Mouse (Mus musculus) heart, postnatal 0 days (tissue): ENCODE measurements around the gene Dnajc6. TPM values are rescaled to one million over a fixed set of nuclear protein-coding genes. Genes with fewer than 3 reads are reported as not detected.
A peak's percentile ranks its signal among the peaks of the same experiment; 100 is the strongest.

Source experiments
- ATAC-seq: fragments of 200-750 bp; cut with Nextera tagmentation; 2 replicates; pipeline ENCODE4 v1.8.0; 2017; ENCODE audit warnings: low read depth, moderate number of reproducible peaks, moderate library complexity; ENCODE audit not compliant: insufficient read depth
- DNase-seq: peaks from one replicate; pipeline ENCODE4 v3.0.0-alpha.2; 2016; ENCODE audit warnings: low spot score
- H3K27ac ChIP-seq: fragments of 300-500 bp; sonication (generic); 2 replicates; pipeline ENCODE4 v1.5.1; 2014; ENCODE audit warnings: low read depth, mild to moderate bottlenecking
- H3K27me3 ChIP-seq: fragments of 300-500 bp; sonication (generic); 2 replicates; pipeline ENCODE4 v1.6.1; 2014; ENCODE audit warnings: low read length, mixed read lengths; ENCODE audit not compliant: control insufficient read depth, insufficient read depth
- H3K36me3 ChIP-seq: fragments of 300-500 bp; sonication (generic); replicated peaks from 2 replicates; pipeline ENCODE4 v1.6.1; 2014; ENCODE audit warnings: low read length, mixed read lengths; ENCODE audit not compliant: control insufficient read depth, insufficient read depth
- H3K4me1 ChIP-seq: fragments of 300-500 bp; sonication (generic); 2 replicates; pipeline ENCODE4 v1.6.1; 2014; ENCODE audit warnings: antibody characterized with exemption; ENCODE audit not compliant: control insufficient read depth, insufficient read depth
- H3K4me2 ChIP-seq: fragments of 300-500 bp; sonication (generic); 2 replicates; pipeline ENCODE4 v1.6.1; 2014; ENCODE audit warnings: low read depth, mild to moderate bottlenecking, low read length, moderate library complexity
- H3K4me3 ChIP-seq: fragments of 300-500 bp; sonication (generic); 2 replicates; pipeline ENCODE4 v1.5.1; 2014; ENCODE audit warnings: low read depth, low read length
- H3K9ac ChIP-seq: fragments of 300-500 bp; sonication (generic); replicated peaks from 2 replicates; pipeline ENCODE4 v1.6.1; 2014; ENCODE audit warnings: low read depth, low read length, mixed read lengths
- H3K9me3 ChIP-seq: fragments of 300-500 bp; sonication (generic); replicated peaks from 2 replicates; pipeline ENCODE4 v1.6.1; 2016; ENCODE audit warnings: low read length; ENCODE audit not compliant: control insufficient read depth
- CTCF ChIP-seq: IDR thresholded peaks from 2 replicates; pipeline ENCODE4 v1.5.1; 2016; ENCODE audit warnings: antibody characterized with exemption, control low read depth, low read depth
- EP300 ChIP-seq: IDR thresholded peaks from 2 replicates; pipeline ENCODE4 v1.6.1; 2016; ENCODE audit warnings: antibody characterized with exemption, low read depth
- WGBS: fragments of 180-500 bp; shearing (Covaris S2); extraction: QIAGEN DNeasy Blood & Tissue Kit; methylation state at CpG from one replicate; pipeline ENCODE4 v1.1.7; 2014; 5-methylcytosine and 5-hydroxymethylcytosine counted together
- polyA plus RNA-seq: library from polyadenylated mRNA; unstranded; fragments of >200 nt; fragmentation: Nextera tagmentation; extraction: Ambion mirVana; gene quantifications from 2 replicates; pipeline ENCODE4 v1.2.1, GENCODE M21; 2015
- total RNA-seq: library from RNA; depleted of rRNA; stranded (reverse); fragments of >200 nt; gene quantifications from 2 replicates; pipeline ENCODE4 v1.2.3, GENCODE M21; 2014; ENCODE audit warnings: low replicate concordance

Dnajc6 gene
- total and polyA plus RNA-seq, 2 experiments from 2014 or later, result 0.08 to 1.2 TPM

GRCm38 (mm10) chr4:101592466-101592865, 96.0 kb downstream of the Dnajc6 start:
- 70% methylated on average over 3 of the region's 3 CpGs for WGBS
- H3K27me3 ChIP-seq, result no peaks in the 10 kb centered on the region
- ATAC-seq (no peak), DNase-seq (no peak)
- no peak for TF ChIP-seq CTCF
- no peak for TF ChIP-seq EP300
- no peak overlapping the region for H3K4me2 ChIP-seq
- no peak overlapping the region for H3K9ac ChIP-seq
- H3K4me1 ChIP-seq, result no peaks in the 10 kb centered on the region
- no peaks in the 10 kb centered on the region for H3K9me3 ChIP-seq
- H3K27ac ChIP-seq, result no peak overlapping the region
- no peaks in the 10 kb centered on the region for H3K36me3 ChIP-seq
- H3K4me3 ChIP-seq, result no peak overlapping the region

GRCm38 (mm10) chr4:101601758-101602157, 105.3 kb downstream of the Dnajc6 start:
- Histone ChIP-seq H3K4me1 (no peaks in the 10 kb centered on the region), H3K4me3 (no peak overlapping the region), H3K9me3 (no peaks in the 10 kb centered on the region), H3K27me3 (no peaks in the 10 kb centered on the region), H3K4me2 (no peak overlapping the region), H3K36me3 (no peaks in the 10 kb centered on the region), H3K27ac (no peak overlapping the region), H3K9ac (no peak overlapping the region)
- peak; percentile 8 for DNase-seq
- TF ChIP-seq EP300 (no peak), CTCF (peak; percentile 44)
- no peak for ATAC-seq

DNA sequence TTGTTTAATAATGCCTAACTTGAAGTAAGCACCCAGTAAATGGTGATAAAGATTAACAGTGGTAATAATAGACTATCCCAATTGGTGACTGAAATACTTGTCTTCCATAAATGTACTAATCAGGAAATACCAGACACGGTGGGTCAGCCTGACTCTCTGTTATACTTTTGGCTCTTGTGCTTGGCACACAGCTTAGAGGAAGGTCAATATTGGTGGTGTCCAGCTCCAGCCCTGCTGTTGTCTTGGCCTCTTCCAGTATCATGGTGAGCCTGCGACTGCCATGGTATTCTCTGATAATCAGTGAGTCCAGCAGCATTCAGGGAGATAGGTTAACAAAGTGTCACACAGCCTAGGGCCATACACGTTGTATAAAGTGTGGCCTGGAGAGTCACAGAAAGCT, 107.2 kb downstream of the Dnajc6 start:
- H3K27me3 ChIP-seq, result no peaks in the 10 kb centered on the region
- H3K4me3 ChIP-seq, result no peak overlapping the region
- no peaks in the 10 kb centered on the region for H3K36me3 ChIP-seq
- DNase-seq (no peak), ATAC-seq (no peak)
- no peak overlapping the region for H3K4me2 ChIP-seq
- H3K9me3 ChIP-seq, result no peaks in the 10 kb centered on the region
- TF ChIP-seq EP300, result no peak
- TF ChIP-seq CTCF, result no peak
- H3K4me1 ChIP-seq, result no peaks in the 10 kb centered on the region
- 45% methylated on average over 3 of the region's 3 CpGs for WGBS
- H3K27ac ChIP-seq, result no peak overlapping the region
- no peak overlapping the region for H3K9ac ChIP-seq

GRCm38 (mm10) chr4:101616520-101616919, 120.1 kb downstream of the Dnajc6 start:
- no peak overlapping the region for H3K4me3 ChIP-seq
- ATAC-seq (no peak), DNase-seq (no peak)
- no peaks in the 10 kb centered on the region for H3K9me3 ChIP-seq
- no peaks in the 10 kb centered on the region for H3K4me1 ChIP-seq
- H3K9ac ChIP-seq, result no peak overlapping the region
- no peak overlapping the region for H3K4me2 ChIP-seq
- TF ChIP-seq EP300 (no peak), CTCF (no peak)
- H3K27ac ChIP-seq, result no peak overlapping the region
- 76% methylated on average over 5 of the region's 5 CpGs for WGBS
- H3K36me3 ChIP-seq, result no peaks in the 10 kb centered on the region
- H3K27me3 ChIP-seq, result no peaks in the 10 kb centered on the region

DNA sequence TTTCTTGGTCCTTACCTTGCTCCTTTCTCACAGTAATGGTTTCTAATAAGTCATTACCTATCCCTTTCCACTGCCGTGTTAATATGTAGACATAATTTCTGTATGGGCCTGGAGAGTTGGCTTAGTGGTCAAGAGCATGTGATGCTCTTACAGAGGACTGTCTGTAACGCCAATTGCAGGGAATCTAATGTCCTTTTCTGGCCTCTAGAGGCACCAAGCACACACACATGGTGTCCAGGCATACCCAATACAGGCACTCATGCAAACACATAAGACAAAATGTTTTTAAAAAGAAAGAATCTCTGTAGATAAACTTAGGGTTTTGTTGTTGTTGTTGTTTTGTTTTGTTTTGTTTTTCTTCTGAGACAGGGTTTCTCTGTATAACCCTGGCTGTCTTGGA, 121.3 kb downstream of the Dnajc6 start:
- Histone ChIP-seq H3K27ac (no peak overlapping the region), H3K4me1 (no peaks in the 10 kb centered on the region), H3K4me2 (no peak overlapping the region), H3K27me3 (no peaks in the 10 kb centered on the region), H3K9me3 (no peaks in the 10 kb centered on the region), H3K9ac (no peak overlapping the region), H3K36me3 (no peaks in the 10 kb centered on the region), H3K4me3 (no peak overlapping the region)
- DNase-seq (no peak), ATAC-seq (no peak)
- TF ChIP-seq CTCF (no peak), EP300 (no peak)
- WGBS, result 58% methylated on average over 2 of the region's 2 CpGs

- Histone ChIP-seq H3K4me1 (no peaks in the 10 kb centered on the region), H3K36me3 (no peaks in the 10 kb centered on the region), H3K4me2 (no peak overlapping the region), H3K27me3 (no peaks in the 10 kb centered on the region), H3K9ac (no peak overlapping the region), H3K4me3 (no peak overlapping the region), H3K27ac (no peak overlapping the region), H3K9me3 (no peaks in the 10 kb centered on the region)
- ATAC-seq, result no peak
- WGBS, result 61% methylated on average over 2 of the region's 2 CpGs
- TF ChIP-seq EP300 (no peak), CTCF (no peak)
- DNase-seq, result no peak
Measured at GRCm38 (mm10) chr4:101620206-101620605, 123.8 kb downstream of the Dnajc6 start.
